Mouse (Mus musculus): ENCODE measurements around the gene Zfp462. TPM values are rescaled to one million over a fixed set of nuclear protein-coding genes. Genes with fewer than 3 reads are reported as not detected.
"Not testable (repeated sequence)": the region's sequence is repeated elsewhere in the genome, so short reads cannot be mapped to it uniquely, and the experiment has no call there.

The Zfp462 gene
- total RNA-seq, 4 experiments from 2014 or later: 4.4 to 7.8 (median 6.4) TPM

DNA sequence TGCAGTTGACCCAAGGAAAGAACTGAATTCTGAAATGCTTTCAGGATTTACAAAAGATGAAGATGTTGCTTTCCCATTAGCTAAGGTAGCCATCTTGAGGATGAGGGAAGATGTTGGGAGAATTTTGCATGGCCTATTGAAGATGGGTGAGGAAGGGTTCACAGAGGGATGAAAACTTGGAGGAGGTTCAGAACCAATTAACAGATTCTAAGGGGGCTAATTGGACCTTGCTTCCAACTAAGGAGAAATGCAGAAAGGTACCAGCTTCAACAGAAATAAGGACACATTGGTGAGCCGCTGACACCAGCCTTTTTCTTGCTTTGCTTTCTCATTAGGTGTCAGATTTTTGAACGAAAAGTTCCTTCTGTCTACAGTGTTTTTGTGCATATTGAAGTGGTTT, 6.0 kb downstream of the Zfp462 start:
- DNase-seq (ENCODE audit: low spot score): no peak

DNA sequence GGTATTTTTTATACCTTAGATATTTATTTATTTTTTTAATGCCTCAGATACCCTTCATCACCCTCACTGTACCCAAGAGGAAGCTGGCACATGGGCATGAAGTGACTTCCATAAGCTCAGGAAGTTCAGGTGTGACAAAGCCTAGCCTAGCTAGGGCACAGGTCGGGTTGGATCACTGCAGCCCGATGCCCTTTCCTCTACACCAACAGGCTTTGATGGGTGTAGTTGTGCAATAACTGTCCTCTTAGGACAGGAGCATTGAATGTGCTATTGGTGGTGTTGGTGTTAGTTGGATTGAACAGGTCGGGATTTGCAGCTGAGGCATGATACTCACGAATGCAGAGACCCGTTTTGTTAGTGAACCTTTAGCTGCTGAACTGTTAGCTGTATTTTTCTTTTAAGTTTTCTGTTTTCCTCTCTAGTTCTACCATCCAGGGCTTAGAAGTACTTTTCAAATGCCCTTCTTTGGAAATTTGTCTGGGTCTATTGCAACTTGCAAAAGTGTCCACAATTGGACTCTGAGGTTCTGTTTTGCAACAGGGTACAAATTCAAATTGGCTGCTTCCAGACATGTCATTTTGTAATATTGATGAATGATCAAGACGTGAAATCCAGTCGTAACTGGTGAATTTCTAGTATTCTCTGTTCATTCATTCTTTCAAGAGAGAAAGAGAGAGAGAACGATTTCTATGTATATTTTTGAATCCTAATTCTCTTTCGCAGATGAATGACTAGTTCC, 9.0 kb downstream of the Zfp462 start:
- no peak for DNase-seq (ENCODE audit: low spot score)

DNA sequence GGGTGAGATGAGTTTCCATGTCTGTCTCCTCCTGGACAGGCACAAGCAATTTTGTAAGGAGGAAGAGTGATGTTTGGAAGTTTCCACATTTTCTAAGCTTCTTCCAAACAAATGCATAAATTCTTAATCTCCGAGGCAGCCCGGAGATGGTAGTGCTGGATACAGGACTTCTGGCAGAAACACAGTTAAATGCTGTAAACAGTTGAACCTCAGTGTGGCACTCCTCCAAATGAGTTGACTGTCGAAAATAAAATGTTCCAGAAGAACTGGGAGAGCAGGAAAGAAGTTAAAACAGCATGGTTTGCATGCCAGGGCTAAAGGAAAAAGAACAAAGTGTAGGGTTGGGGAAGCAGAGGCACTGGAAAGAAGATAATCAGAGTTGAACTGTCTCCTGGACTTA, 9.6 kb downstream of the Zfp462 start:
- no peak for DNase-seq (ENCODE audit: low spot score)

DNA sequence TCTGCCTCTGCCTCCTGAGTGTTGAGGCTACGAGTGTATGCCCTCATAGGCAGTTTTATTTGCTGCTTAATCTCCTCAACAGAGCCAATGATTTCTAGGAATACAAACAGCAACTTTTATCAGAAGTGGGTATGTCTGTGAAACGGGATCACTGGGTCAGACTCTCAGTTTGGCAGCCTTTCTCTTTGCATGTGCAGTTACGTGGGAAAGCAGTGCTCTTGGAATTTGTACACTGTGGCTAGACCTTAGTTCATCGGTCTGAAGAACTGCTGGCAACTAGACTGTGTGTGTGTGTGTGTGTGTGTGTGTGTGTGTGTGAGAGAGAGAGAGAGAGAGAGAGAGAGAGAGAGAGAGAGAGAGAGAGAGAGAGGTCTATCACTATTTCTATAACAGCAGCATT, 15.9 kb downstream of the Zfp462 start:
- no peak for DNase-seq (ENCODE audit: low spot score)

DNA sequence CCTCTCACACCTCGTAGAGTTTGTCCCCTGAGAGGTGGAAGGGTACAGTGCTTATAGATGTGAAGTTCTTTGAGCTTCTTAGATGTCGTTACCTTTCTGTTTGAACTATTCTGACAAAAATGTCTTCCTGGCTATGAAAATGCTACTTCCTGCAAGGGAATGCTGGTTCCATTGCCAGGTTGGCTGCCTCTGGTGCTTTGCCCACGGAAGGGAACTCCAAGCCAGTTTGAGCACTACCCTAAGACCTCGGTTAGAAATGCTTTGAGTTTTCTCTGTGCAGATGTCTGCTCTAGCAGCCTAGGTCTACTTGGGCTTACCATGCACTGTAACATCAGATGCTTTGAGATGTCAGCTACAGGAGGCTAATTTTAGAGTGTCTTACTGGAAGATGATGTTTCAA, 17.3 kb downstream of the Zfp462 start:
- no peak for DNase-seq (ENCODE audit: low spot score)

DNA sequence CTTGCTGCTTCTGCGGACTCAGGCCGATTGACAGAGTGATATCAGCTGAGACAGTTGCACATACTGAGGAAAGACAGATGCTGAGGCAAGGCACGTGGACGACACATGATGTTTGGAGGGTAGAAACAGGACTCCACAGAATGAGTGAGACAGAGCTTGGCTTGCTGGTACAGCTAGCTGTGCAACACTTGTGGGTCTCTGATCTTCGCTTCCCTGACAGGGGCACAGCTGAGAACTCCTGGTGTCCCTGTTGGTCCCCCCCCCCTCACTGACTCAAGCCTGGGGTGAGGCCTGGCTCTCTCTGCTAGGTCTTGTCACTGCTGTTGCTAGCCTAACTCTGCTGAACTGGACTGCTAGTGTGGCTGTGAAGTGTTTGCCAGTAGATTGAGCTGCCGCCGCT, 18.7 kb downstream of the Zfp462 start:
- DNase-seq (ENCODE audit: low spot score): no peak

DNA sequence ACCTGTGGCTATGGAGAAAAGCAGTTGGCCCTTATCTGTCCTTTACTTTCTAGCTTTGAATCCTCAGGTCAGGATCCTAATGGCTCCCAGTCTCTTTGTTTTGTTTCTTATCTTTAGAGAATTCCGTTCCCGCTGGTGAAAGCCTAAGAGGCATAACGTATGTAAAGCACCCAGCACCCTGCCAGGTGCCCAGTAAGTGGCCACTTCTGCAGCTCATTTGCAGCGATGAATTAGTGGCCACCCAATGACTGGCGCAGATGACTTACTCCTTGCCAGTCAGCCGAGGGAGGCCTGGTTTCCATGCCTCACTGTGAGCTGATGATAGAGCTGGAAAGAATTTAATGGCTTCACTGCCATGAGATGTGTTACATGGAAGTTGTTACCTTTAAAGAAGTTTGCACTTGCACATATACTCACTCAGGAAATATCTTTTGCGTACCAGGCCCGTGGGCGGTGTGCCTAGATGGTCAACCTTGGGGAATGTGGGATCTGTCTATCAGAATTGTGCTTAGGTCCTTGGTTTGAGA, 20.4 kb downstream of the Zfp462 start:
- DNase-seq (ENCODE audit: low spot score): no peak

DNA sequence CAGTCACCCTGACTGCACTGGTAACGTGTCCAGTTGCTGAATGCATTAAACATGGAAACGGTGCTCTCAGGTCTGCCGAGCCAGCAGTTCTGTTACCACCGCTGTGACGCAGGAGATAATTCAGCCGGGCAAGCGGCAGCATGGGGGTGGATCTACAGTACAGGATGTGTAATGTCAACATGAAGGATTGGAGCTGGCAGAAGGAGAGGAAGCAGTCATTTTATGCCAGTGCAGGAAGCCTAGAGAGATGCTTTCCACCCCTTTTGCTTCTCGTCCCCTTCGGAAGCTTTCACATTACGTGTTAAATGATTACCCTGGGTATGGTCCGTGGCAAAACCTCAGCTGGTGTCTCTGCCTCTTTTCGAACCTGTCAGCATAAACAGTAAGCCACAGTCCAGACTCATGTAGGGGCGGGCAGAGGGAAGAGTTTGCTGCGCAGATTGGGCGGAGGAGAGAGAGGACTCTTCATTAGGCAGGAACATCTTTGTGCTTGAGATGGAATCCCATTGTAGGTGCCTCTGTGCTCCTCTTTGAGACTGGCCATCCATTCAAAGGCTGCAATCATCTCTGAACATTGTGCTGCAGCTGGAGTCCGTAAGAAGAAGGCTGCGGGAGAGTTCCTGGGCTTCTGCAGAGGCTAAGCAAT, 21.4 kb downstream of the Zfp462 start:
- peak; percentile 70 for DNase-seq (ENCODE audit: low spot score)

DNA sequence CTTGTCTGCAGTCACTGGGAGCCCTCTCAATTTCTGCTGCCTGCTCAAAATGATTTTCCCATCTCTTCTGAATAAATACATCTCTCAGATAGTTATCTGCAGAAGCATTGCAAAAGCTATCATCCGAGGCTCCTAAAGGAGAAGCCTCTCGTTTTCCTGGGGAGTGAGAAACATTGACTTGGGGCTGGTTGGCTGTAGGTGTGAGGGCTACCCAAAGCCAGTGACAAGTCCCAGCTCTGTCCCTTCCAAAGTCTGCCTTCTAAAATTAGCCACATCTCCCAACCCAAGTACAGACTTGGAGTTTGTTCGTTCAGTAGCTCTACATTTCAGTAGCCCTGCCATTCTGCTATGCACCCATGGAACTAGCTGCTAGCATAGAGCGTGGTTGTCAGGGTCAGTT, 22.3 kb downstream of the Zfp462 start:
- DNase-seq (ENCODE audit: low spot score): no peak

DNA sequence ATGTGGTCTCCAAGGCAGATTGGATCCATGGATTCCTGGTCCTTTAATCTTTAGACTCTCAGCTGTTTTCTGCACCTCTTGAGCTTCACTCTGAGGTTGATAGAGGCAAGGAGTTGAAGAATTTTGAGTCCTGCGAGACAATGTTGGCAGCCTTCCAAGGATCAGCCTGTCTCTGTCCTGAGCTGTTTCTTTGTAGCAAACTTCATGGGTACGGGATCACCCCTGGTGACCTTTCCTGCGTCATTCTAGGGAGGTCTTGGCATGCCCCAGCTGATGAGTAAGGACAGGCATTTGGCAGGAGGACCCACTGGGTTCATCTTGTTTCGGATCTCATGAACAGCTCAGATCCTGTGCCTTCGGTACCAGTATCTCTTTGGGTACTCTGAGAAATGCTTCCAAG, 22.9 kb downstream of the Zfp462 start:
- DNase-seq (ENCODE audit: low spot score): no peak

DNA sequence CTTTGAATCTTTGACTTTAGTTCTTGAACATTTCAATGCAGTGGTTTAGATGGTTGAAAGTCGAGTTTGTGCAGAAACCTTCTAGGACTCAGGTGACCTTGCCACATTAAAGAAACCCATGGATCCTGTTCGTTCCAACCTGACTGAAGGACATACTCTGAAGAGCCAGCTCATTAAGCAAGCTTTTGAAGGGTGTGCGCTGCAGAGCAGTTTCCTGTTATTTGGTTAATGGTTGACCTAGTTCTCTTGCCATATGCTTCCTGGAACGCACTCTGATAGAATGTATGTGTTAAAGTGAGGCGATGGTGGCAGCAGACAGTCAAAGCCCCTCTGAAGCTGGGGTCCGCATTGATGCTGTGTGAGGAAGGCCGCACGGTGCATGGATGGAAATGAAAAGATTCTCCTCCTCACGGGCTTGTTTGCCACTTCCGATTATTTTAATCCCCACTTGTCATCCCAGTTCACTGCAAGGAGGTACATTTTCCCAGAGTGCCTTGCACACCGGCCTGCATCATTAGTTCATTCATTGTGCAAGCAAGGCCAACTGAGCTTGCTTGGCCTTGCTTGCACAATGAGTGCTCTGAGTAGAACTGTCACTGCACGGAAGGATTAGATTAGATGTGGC, 24.9 kb downstream of the Zfp462 start:
- no peak for DNase-seq (ENCODE audit: low spot score)

DNA sequence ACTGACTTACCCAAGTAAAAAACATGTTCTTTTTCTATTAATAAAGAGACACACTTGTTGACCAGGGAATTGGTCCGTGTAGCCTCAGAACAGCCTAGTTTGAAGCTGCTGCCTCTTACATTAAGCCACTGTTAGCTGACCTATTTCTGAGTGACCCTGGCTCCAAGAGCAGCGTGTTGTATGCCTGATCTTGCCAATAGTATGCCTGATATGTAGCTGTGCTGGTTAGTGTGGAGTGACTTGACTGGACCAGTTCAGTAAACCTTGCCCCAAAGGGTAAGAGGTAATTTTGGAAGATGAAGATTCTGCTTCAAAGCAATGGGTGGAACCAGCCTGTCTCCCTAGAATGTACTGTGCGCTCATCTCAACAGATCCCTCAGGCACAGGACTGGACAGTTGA, 26.5 kb downstream of the Zfp462 start:
- no peak for DNase-seq (ENCODE audit: low spot score)

DNA sequence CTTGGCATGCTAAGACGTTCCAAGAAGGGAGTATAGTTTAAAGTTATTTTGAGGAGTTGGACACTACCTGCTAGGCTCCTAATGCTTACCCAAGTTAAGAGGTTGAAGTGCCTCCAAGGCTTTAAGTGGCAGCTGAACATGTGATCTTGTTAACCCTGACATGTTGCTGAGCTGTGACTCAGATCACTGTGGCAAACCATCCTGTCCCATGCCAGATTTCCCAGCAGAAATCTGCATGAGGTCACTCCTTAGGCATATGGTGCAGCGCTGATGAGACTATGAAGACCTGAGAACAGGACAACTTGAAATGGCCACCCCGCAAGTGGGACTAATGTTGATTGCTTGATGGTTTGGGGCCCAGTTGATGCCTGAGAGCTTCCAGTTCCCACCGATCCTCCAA, 27.2 kb downstream of the Zfp462 start:
- no peak for DNase-seq (ENCODE audit: low spot score)

DNA sequence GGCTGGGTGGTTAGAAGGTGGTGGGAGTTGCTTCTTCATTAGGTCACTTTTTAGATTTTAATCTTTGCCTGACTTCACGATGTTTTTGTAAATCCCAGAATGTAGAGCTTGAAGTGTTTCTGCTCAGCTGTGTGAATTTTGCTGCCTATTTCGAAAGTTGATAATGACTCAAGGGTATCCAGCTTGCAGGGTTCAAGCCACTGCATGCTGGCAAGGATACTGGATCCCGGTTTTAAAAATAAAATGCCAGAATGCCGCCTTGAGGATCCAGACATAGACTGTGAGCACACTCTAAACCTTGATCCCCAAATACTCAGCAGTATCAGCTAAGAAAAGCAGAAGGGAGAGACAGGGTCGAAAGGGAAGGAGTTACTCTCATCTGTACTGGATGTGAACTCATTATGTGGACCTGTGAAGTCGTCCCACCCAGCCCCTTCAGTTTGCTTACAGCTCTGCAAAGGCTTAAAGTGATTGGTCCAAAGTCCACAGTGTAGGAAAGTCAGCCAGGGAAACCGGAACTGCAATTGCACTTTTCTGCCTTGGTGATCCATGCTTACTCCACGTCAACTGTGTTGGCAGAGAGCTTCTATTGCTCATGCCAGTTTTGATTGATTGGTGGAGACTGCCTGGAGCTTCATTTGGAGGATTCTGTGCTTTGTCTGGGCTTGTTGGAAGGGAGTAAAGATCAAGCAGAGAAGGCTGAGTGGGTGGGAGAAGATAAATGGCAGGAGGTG, 28.1 kb downstream of the Zfp462 start:
- no peak for DNase-seq (ENCODE audit: low spot score)

DNA sequence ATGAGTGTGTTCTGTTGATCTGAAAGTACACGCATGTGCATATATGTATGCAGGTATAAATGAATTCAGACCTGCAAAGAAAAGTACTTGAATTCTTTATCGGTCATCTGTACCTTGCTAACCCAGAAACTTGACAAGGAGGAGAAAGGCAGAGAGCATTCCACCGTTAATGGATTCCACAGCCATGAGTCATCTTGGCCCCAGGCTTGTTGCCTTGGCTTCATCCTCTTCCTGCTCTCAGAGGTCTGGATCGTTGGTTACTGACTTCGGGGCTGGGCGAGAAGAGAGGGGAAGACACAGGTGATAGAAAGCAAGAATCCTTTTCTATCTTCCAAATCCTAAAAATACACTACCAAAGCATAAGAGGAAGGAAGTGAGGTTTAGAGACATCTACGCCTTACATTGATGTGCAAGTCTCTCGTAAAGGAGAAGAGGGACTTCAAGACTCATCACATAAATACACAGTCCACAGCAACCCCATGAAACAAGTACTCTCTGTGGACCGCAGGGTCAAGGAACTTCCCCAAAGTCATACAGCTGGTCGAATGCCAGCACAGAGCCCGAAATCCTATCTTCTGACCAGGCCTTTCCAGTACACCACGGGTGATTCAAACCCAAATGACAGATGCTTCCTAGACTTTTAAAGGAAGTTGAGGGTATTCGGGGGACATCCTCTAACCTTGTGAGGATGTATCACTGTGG, 35.1 kb downstream of the Zfp462 start:
- DNase-seq (ENCODE audit: low spot score): peak; percentile 84

DNA sequence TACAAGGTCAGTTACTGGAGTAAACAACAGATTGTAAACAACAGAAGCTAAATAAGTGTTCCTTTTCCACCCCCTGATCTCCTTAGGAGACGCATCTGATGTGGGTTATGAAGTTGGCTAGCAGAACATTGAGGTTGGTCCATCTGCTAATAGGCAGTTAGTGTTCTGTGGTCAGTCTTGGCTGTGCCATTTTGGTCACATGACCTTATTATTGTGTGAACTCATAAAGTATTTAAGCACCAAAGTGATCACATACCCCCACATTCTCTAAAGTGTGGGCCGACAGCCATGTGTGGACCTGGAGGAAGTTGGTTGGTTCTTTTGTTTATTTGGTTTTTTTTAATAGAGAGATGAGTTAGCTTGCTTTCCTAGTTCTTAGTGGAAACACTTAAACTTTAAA, 39.7 kb downstream of the Zfp462 start:
- no peak for DNase-seq (ENCODE audit: low spot score)

DNA sequence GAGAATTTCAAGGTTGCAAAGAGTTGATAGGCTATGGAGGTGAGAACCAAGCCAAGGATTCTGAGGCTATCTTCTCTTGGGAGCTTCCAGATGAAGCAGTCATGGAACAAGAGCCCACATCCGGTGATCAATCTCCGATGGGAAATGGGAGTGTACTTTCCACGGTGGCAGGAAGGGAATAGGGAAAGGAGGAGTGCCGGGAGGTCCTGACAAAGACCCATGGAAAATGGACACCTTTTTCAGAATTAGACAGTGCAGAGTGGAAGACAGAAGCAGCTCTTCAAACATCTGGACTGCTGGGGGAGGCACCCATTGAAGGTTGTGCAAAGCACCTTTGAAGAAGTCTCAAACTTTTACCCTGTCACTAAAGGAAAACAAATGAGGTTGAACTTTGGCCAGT, 41.8 kb downstream of the Zfp462 start:
- DNase-seq (ENCODE audit: low spot score): no peak

DNA sequence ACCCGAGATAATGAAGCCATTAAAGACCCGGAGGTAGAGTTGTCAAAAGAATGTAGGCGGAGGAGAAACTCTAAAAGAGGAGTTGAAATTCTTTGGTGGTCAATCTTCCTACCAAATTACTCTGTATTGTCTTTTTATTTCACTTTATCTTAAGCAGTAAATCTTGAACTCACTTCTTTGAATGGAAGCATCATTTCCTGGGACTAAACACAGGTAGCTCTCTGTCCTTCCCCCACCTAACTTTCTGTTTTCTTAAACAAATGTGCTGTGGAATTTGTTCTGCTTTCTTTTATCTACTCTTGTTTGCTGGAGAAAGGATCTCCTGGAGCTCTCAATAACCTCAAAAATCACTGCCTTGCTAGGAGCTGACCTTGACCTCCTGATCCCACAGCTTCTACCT, 42.4 kb downstream of the Zfp462 start:
- DNase-seq (ENCODE audit: low spot score): no peak

DNA sequence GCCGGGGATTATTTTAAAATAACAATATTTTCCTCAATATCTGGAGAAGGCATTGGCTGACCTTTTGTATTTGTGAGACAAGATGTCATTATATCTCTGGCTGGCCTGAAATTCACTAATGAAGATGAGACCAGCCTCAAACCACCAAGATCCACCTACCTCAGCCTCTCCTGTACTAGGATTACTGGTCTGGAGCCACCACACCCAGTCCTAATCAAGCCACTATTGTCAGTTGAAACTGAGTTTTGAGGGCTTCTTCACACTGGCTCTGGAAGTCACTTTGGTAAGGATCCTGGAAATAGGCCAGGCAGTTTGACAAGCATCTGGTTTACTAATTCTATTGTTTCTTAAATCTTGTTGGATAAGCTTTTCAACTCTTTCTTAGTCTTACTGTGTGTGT, 43.1 kb downstream of the Zfp462 start:
- DNase-seq (ENCODE audit: low spot score): no peak

DNA sequence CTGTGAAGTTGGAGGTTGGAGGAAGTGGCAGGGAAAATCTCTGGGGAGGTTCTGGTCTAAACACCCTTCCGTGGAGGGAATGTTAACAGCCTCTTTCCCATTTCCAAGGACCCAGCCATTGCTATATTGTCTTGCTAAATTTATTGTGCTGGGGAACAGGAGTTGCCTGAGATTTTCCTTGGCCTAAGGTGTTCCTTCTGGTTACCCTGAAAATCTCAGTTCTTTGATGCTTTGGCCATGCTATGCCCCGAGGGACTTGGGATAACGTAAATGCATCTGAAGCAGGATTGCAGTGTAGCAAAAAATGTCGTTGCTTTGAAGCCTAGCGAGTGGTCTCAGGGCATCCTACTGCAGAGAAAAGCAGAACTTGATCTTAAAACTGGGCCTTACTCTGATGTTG, 47.1 kb downstream of the Zfp462 start:
- DNase-seq (ENCODE audit: low spot score): no peak

DNA sequence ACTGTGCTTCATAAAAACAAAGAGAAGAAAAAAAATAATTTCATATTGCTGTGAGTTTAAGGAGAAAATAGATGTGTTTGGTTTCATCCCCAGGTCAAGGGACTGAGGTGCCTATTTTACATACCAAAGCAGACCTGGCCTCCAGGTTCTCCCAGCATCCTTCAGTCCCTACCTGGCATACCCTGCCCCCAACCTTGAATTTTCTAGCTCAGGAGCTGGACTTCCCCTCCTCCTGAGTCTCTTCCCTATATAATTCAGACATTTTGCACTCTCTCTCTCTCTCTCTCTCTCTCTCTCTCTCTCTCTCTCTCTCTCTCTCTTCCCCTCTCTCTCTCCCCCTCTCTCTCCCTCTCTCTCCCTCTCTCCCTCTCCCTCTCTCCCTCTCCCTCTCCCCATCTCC, 48.2 kb downstream of the Zfp462 start:
- not testable (repeated sequence) for DNase-seq (ENCODE audit: low spot score)

DNA sequence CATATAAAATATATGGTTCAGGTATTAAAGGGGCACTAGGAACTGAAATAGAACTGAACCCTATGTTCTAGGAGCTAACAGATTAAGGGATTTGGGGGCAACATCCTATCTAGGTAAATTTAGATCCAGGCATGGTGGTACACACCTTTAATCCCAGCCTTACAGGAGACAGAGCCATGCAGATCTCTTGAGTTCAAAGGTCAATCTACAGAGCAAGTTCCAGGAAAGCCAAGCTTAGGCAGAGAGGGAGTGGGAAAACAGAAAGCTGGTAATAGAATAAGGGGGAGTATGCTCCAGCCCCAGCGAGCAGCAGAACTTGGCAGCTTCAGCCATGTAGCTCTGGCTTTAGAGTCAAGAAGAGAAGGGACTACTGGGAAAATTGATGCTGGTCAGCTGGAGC, 50.4 kb downstream of the Zfp462 start:
- no peak for DNase-seq (ENCODE audit: low spot score)

Data from heart, adult 8-10 months (tissue).